Mouse (Mus musculus): ENCODE measurements at regions not wholly inside any gene's neighbourhood (a gene's known extent, or its start where the extent isn't known, plus 50 kb on each side); places are given as distances from the start of the nearest gene placed in this dataset.
A peak's percentile ranks its signal among the peaks of the same experiment; 100 is the strongest.
"Not testable (repeated sequence)": the region's sequence is repeated elsewhere in the genome, so short reads cannot be mapped to it uniquely, and the experiment has no call there.

DNA sequence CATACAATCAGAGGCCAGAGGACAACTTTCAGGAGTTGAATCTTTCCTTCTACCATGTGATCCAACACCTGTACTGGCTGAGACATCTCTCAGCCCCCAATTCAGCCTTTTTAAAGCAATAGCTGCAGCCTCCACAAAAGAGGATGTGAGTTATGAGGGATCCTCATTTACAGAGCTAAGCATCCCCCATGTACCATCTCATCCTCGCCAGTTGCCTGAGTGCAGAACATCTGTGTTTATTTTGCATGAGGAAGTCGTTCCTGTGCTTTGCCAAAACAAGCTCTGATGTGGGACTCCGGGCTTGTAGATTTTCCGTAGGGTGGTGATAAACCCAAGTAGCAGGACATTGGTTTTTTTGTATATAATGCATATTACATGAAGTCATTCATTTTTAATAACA, 274.1 kb upstream of the Gk2 start:
- Histone ChIP-seq H3K9me3 (no peaks in the 10 kb centered on the region), H3K4me1 (no peaks in the 10 kb centered on the region), H3K4me3 (no peak overlapping the region), H3K27me3 (ENCODE audit: poor library complexity, severe bottlenecking) (no peaks in the 10 kb centered on the region), H3K36me3 (replicated peaks) (no peaks in the 10 kb centered on the region), H3K27ac (no peak overlapping the region)
- DNase-seq (ENCODE audit: extremely low spot score, low spot score), result no peak
- 80% methylated on average over 4 of the region's 4 CpGs for WGBS

DNA sequence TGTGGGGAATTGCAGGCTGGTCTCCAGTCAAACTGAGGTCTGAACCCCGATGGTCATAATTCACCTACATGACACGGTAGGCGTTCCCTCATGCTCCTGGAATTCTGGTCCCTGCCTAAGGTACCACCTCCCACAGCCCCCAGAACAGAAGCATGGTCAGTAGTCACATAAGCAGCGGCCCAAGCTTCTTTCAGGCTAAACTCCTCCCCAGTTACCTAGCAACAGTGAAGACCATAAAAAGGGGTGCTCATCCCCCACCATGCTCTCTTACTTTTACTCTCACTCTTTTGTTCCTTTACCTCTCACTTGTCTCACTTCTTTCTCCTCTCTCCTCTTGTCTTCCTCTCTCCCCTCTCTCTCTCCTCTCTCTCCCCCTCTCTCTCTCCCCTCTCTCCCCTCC, 262.5 kb upstream of the Gk2 start:
- DNase-seq (ENCODE audit: extremely low spot score, low spot score); H3K27me3 ChIP-seq (ENCODE audit: poor library complexity, severe bottlenecking); H3K9me3 ChIP-seq; H3K36me3 ChIP-seq (replicated peaks); H3K4me3 ChIP-seq: not testable (repeated sequence)
- 62% methylated on average over 4 of the region's 4 CpGs for WGBS
- H3K4me1 ChIP-seq, result peaks cover 10% of the 10 kb centered on the region
- peak overlapping the region; percentile 36; the same call in 1 of the 2 replicates for H3K27ac ChIP-seq

DNA sequence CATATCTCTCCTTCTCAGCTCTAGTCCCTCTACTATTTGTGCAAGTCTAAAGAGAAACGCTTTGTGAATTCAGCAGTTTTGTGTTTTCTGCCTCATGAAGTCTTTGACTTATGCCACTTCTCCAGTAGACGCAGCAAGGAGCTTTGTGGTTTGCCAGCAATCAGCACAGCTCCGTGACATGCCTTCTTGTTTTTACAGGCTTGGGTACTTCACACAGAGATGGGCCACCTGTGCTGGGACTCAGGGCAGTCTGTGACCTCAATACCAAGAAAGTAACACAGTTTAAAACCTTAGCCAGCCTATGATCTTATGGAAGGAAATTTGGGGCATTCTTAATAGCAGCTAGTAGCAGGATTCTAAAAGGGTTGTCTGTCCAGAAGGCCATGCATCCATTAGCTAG, 248.4 kb upstream of the Gk2 start:
- Histone ChIP-seq H3K36me3 (replicated peaks) (no peaks in the 10 kb centered on the region), H3K27ac (no peak overlapping the region), H3K4me3 (no peak overlapping the region), H3K4me1 (0 out of 2 replicates have a peak, but pooled peaks cover 6% of the 10 kb centered on the region), H3K9me3 (no peaks in the 10 kb centered on the region), H3K27me3 (ENCODE audit: poor library complexity, severe bottlenecking) (no peaks in the 10 kb centered on the region)
- no peak for DNase-seq (ENCODE audit: extremely low spot score, low spot score)
- 86% methylated on average over 3 of the region's 3 CpGs for WGBS

DNA sequence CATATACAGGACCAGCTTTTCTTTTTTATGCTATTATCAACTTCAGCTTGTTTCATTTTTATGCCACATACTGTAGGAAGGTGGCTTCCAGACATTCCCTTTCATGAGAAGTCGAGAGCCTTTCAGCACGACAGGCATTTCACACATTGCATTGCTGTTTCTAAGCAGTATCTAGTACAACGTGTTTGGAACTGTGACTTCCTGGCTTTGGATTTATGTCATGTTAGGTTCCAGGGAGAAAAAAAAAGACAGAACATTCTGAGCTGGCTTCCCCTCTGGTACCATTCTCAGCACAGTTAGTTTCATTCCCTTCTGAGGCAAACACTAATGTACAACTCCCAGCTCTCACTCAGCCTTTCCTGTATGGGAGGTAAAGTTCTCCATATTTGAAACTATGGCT, 243.7 kb upstream of the Gk2 start:
- H3K4me1 ChIP-seq, result no peaks in the 10 kb centered on the region
- 93% methylated on average over 3 of the region's 3 CpGs for WGBS
- DNase-seq (ENCODE audit: extremely low spot score, low spot score), result no peak
- H3K36me3 ChIP-seq (replicated peaks), result no peaks in the 10 kb centered on the region
- no peaks in the 10 kb centered on the region for H3K9me3 ChIP-seq
- H3K4me3 ChIP-seq, result no peak overlapping the region
- no peak overlapping the region for H3K27ac ChIP-seq
- H3K27me3 ChIP-seq (ENCODE audit: poor library complexity, severe bottlenecking), result no peaks in the 10 kb centered on the region

DNA sequence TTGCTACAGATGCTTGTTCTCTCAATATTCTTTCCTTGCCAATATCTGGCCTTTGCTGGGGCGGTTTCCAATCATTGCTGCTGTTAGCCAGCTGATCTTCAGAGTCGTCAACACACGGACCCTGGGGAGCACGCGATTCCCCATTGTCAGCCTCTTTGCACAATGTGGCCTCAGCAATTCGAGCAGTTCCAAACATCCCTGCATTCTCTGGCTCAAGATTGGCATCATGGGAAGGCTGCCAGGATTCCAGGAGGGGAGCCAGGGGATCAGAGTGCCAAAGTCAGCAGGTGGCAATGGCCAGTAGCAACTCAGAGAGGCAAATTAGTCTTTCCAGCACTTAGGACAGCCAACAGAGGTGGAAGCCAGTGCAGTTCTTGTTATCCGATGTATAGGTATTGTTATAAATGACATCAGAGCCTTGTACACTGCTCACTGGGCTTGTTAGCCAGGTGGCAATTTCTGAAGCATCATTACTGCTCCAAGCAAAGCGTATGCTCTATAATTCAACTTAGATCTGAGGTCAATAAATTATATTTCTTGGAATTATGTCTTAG, 240.8 kb upstream of the Gk2 start:
- H3K4me1 ChIP-seq, result no peaks in the 10 kb centered on the region

DNA sequence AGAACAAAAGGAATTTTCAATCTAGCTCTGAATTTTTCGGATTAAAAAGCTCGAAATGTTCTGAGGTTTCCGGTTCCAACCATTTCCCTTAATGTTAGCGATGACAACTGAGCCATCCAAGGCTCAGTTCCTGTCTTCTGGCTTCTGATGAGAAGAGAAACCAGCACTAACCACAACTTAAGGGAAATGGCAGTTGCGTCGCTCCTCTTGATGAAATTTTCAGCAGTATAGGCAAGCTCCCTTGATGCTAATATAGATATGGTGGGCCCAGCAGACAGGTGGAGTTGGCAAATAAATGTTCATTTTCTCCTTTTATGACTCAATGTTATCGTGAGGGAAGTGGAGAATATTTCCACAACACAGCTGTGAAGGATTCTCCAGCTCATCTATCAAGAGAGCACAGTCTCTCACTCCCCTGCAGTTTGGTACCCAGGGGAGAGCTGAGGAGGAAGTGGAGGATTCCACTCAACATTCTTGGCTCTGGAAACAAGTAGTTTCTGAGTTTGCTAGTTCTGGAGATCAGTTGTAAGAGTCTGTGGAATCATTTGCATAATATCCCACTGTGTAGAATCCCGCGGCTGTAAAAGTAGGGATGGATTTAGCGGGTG, 236.6 kb upstream of the Gk2 start:
- Histone ChIP-seq H3K9me3 (no peaks in the 10 kb centered on the region), H3K4me1 (no peaks in the 10 kb centered on the region), H3K36me3 (replicated peaks) (no peaks in the 10 kb centered on the region), H3K27me3 (ENCODE audit: poor library complexity, severe bottlenecking) (no peaks in the 10 kb centered on the region), H3K4me3 (no peak overlapping the region), H3K27ac (no peak overlapping the region)
- no peak for DNase-seq (ENCODE audit: extremely low spot score, low spot score)
- 93% methylated on average over 10 of the region's 10 CpGs for WGBS

More for the DNA sequence above, 240.8 kb upstream of the Gk2 start:
- H3K27me3 ChIP-seq (ENCODE audit: poor library complexity, severe bottlenecking), result no peaks in the 10 kb centered on the region
- DNase-seq (ENCODE audit: extremely low spot score, low spot score), result no peak
- WGBS, result 69% methylated on average over 8 of the region's 8 CpGs
- no peak overlapping the region for H3K4me3 ChIP-seq
- no peak overlapping the region for H3K27ac ChIP-seq
- no peaks in the 10 kb centered on the region for H3K36me3 ChIP-seq (replicated peaks)
- no peaks in the 10 kb centered on the region for H3K9me3 ChIP-seq

DNA sequence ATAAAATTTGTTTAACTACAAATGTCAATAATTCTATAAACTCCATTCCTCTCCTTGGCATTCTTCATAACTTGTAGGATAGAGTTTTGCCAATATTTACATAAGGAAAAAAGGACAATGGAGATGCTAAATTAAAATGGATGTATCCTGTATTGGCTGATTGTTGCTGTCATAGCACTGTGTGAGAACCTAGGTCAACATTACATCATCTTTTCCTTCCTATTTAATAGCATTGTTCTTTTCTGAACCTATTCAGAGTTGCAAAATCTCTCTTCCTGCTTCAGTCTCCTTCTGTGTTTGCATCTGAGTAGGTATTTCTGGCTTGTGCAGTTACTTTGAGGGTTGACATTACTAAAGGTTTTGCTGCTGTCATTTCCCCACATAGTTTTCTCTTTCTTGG, 228.6 kb upstream of the Gk2 start:
- no peaks in the 10 kb centered on the region for H3K36me3 ChIP-seq (replicated peaks)
- no peaks in the 10 kb centered on the region for H3K27me3 ChIP-seq (ENCODE audit: poor library complexity, severe bottlenecking)
- no peaks in the 10 kb centered on the region for H3K4me1 ChIP-seq
- no peak for DNase-seq (ENCODE audit: extremely low spot score, low spot score)
- H3K9me3 ChIP-seq, result no peaks in the 10 kb centered on the region
- no peak overlapping the region for H3K4me3 ChIP-seq
- H3K27ac ChIP-seq, result no peak overlapping the region

DNA sequence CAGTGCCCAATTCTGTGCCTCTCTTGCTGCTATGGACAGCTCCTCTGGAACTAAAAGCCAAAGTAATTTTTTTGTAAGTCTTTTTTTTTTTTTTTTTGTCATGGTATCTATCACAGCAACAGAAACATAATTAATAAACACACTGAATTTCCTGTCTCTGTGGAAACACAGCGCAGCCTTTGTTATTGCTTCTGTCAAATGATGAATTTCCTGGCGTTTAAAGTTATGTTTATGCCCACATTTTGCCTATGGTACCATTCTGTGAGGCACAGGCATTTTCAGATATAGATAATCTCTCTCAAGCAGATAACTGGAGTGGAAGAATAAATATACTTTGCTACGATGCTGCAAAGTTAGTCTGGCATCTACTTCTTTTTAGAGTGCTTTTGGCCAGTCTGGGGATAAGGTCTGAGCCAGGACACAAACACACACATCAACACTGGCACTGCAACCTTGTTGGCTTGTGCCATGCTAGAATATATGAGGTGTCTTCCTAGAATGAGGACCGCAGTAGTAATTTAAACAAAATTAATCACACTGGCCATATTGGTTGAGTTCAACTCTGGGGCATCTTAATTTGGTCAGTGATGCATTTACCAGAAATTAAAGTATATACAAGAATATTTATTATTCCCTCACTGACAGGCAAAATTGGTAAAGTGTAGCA, 227.9 kb upstream of the Gk2 start:
- no peaks in the 10 kb centered on the region for H3K4me1 ChIP-seq
- H3K27me3 ChIP-seq (ENCODE audit: poor library complexity, severe bottlenecking), result no peaks in the 10 kb centered on the region
- WGBS, result 87% methylated on average over 4 of the region's 4 CpGs
- H3K4me3 ChIP-seq, result no peak overlapping the region
- H3K9me3 ChIP-seq, result no peaks in the 10 kb centered on the region
- H3K36me3 ChIP-seq (replicated peaks), result no peaks in the 10 kb centered on the region
- no peak overlapping the region for H3K27ac ChIP-seq
- DNase-seq (ENCODE audit: extremely low spot score, low spot score), result no peak

DNA sequence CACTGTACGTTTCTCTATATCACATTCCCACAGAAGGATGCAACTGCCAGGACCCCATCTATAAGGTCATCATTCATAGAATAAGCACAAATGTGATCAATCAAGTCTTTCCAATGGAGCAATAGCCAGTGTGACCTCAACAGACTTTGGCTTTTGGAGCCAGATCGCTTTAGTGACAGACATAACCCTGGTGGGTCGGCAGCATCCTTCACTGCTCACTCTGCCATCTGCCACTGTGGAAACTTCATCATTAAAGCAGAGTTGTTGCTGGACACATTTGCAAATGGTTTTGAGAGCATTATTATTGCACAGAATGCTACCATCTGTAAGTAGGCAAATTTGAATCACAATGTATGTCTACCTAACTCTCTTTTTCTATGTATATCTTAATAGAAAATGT, 212.9 kb upstream of the Gk2 start:
- no peak for DNase-seq (ENCODE audit: extremely low spot score, low spot score)
- no peak overlapping the region for H3K4me3 ChIP-seq
- WGBS, result 85% methylated on average over 3 of the region's 3 CpGs
- no peaks in the 10 kb centered on the region for H3K9me3 ChIP-seq
- H3K4me1 ChIP-seq, result no peaks in the 10 kb centered on the region
- no peaks in the 10 kb centered on the region for H3K27me3 ChIP-seq (ENCODE audit: poor library complexity, severe bottlenecking)
- H3K27ac ChIP-seq, result no peak overlapping the region
- H3K36me3 ChIP-seq (replicated peaks), result no peaks in the 10 kb centered on the region

DNA sequence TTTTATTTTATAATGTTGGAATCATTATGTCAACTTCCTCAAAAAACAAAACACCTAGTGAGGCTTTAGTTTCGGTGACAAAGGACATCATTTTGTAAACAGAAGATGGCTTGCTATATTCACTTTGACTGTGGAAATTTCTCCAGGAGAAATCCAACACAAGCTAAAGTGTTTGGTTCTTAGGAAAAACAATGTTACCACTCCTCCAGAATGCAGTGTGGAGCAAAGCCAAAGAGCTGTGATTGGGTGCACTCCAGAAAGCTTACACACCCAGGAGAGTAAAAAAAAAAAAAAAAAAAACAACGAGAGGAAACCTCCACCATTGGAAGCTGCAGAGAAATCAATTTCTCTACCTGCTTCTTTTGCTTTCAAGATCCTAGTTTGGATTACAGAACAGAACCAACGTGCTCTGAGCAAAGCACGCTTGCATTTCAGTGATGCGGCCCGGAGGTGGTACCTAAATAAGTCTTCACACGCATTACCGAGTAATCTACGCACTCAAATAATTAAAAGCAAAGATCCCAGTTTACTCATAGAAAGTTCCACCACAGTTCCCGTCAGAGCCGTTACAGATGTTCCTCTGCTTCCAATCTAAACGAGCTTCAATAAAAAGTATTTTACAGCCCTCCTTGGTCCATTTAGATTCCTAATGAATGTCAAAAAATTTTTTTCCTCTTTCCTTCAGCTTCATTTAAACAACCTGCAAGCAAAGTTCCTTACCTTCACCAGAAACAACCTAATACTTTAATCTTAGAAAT, 199.5 kb upstream of the Gk2 start:
- H3K36me3 ChIP-seq (replicated peaks), result no peaks in the 10 kb centered on the region
- 91% methylated on average over 12 of the region's 12 CpGs for WGBS
- no peak for DNase-seq (ENCODE audit: extremely low spot score, low spot score)
- no peak overlapping the region for H3K27ac ChIP-seq
- no peak overlapping the region for H3K4me3 ChIP-seq
- 0 out of 2 replicates have a peak, but pooled peaks cover 3% of the 10 kb centered on the region for H3K4me1 ChIP-seq
- H3K9me3 ChIP-seq, result no peaks in the 10 kb centered on the region
- no peaks in the 10 kb centered on the region for H3K27me3 ChIP-seq (ENCODE audit: poor library complexity, severe bottlenecking)

DNA sequence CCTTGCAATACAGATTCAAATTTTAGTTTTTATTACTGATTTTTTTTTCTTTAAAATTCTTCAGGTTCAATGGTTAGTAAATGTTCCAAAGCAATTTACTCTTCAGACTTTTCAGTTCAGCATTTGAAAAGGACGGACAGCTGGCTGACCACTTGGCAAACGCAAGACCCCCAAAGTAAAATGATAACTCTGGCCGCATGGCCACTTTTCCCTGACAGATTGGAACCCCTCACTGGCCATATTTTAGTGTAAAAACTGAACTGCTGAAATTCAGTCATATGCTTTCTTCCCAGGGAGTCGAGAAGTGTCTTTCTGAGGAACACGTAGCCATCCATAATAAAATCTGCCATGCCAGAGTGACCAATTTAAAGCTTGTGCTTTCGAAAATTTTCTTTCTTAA, 198.4 kb upstream of the Gk2 start:
- Histone ChIP-seq H3K4me3 (no peak overlapping the region), H3K9me3 (no peaks in the 10 kb centered on the region), H3K27ac (no peak overlapping the region), H3K27me3 (ENCODE audit: poor library complexity, severe bottlenecking) (no peaks in the 10 kb centered on the region), H3K36me3 (replicated peaks) (no peaks in the 10 kb centered on the region), H3K4me1 (0 out of 2 replicates have a peak, but pooled peaks cover 3% of the 10 kb centered on the region)
- 93% methylated on average over 6 of the region's 6 CpGs for WGBS
- DNase-seq (ENCODE audit: extremely low spot score, low spot score), result no peak

DNA sequence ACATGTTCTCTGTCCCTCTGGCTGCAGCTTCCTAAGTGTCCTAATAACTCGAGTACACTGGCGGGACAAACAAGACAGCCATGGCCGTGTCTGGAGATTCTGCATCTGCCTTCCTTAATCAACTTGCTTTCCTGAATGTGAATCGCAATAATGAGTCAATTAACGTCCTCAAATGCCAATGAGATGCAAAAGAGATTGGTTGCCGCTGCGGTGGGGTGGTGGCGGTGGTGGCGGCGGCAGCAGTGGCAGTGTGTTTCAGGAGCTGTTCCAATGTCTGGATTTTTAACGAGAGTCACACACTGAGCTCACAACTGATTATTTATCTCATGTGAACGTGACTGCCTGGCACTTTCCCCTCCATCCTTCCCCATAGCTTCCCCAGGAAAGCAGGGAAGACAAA, 197.6 kb upstream of the Gk2 start:
- no peaks in the 10 kb centered on the region for H3K27me3 ChIP-seq (ENCODE audit: poor library complexity, severe bottlenecking)
- no peak overlapping the region for H3K27ac ChIP-seq
- WGBS, result 53% methylated on average over 12 of the region's 12 CpGs
- H3K4me1 ChIP-seq, result 0 out of 2 replicates have a peak, but pooled peaks cover 3% of the 10 kb centered on the region
- H3K9me3 ChIP-seq, result no peaks in the 10 kb centered on the region
- DNase-seq (ENCODE audit: extremely low spot score, low spot score), result no peak
- no peaks in the 10 kb centered on the region for H3K36me3 ChIP-seq (replicated peaks)
- H3K4me3 ChIP-seq, result no peak overlapping the region

DNA sequence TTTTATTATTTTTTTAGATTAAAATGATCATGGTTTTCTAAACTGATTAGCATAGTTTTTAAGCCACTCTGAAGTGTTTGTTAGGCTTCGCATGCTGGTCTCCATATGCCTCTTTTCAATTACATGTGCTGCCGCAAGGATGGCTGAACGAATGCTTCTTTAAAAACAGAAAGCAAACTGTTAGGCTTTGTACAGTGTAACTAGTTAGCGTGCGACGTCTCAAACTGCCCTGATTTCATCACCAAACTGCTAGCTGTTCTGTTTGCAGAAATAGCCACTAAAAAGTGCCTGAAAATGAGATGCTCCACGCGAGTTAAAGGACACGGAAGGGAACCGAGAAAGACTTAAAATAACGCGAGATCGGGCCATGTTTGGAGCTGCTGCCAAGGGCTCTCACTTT, 185.4 kb upstream of the Gk2 start:
- Histone ChIP-seq H3K9me3 (no peaks in the 10 kb centered on the region), H3K4me3 (no peak overlapping the region), H3K27me3 (ENCODE audit: poor library complexity, severe bottlenecking) (no peaks in the 10 kb centered on the region), H3K36me3 (replicated peaks) (no peaks in the 10 kb centered on the region), H3K27ac (no peak overlapping the region), H3K4me1 (no peaks in the 10 kb centered on the region)
- 95% methylated on average over 13 of the region's 13 CpGs for WGBS
- DNase-seq (ENCODE audit: extremely low spot score, low spot score), result no peak

Measured in forebrain, embryonic 10.5 days (tissue).